Mouse (Mus musculus) retina, postnatal 7 days (tissue): Measurements from ENCODE around the gene Gm11634.
A peak's percentile ranks its signal among the peaks of the same experiment; 100 is the strongest.

Experiments used
- DNase-seq: peaks from one replicate; pipeline ENCODE4 v3.0.0-alpha.2; 2012; ENCODE audit warnings: low read depth, low spot score

The Gm11634 gene

DNA sequence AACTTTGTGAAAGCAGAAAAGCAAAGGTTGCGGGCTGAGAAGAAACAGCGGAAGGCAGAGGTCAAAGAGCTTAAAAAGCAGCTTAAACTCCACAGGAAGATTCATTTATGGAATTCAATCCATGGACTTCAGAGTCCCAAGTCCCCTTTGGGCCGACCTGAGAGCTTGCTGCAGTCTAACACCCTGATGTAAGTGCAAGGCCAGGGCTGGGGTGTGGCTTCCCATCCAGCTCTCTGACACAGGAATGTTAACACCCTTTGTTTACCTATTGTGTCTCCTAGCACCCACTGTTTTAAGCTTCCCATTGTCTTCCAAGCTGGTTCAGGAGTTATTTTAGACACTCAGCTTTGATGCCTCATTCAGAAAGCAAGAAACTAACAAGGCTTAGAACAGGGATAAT is 30.6 kb downstream of the Gm11634 start:
- no peak for DNase-seq

DNA sequence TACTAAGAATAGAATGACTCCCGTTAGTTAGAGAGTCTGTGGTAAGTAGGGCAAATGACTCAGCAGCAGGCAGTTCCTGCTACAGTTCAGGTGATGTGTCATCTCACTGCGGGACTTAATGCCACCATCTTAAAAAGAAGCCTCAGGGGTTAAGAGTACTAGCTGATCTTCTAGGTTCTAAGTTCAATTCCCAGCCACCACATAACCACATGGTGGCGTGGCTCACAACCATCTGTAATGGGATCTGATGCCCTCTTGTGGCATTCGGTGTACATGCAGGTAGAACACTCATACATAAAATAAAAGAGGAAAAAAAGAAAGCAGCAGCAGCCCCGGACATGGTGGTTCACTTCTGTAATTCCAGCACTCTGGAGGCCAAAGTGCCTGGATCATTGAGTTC is 36.7 kb downstream of the Gm11634 start:
- DNase-seq, result peak; percentile 43

DNA sequence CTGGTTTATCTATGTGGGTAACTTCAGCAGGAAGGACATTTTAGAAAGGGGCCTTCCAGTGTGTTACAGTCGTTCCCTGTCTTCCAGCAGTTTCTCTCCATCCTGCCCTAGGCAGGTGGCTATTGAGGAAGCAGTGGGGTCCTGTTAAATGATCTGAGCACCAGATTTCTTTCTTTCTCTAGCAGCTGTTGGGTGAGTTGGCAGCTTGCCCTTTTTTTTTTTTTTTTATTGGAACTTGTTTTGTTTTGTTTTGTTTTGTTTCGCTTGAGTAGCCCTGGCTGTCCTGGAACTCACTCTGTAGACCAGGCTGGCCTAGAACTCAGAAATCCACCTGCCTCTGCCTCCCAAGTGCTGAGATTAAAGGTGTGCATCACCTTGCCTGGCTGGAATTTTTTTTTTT is 42.1 kb downstream of the Gm11634 start:
- no peak for DNase-seq

DNA sequence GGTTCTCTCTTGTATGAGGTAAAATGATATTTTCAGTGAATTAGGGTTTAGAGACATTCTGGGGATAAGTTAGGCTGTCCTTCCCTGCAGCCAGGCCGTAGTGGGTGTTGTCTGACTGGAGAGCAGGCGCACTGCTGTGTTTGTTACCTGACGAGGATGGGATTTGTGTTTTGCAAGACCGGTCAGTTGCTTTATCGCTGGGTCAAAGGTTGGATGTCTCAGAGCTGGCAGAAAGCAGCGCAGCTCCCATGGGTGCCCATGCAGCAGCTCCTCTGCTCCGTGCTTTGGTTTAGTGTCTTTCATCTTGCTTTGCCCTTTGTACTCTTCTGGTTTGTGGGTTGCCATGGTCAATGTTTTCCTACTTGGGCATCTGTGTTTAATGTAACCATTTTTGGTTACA is 42.5 kb downstream of the Gm11634 start:
- no peak for DNase-seq

DNA sequence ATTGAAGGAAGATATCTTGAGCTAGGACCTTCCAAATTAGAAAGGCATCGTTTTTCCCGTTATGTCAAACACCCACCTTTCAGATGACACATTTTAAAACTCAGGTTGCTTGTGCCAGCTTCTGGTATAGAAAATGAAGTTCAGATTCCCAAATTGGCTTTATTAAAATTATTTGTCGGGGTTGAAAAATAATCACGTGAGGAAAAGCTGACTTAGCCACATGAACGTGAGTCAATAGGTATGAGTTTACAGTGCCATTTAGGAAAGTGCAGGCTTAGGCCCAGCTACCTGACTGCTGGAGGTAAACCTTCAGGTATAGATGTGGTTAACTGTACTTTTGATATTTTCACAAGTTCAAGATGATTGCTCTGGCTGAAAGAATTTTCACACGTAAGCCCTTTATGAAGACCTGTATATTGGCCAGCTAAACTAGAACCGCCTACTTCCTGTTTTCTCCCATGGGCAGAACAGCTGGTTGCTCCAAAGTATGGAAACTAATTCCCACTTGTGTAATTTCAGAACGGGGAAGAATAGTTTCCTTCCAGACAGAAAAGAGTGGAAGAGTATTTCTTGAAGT is 45.6 kb downstream of the Gm11634 start:
- no peak for DNase-seq

DNA sequence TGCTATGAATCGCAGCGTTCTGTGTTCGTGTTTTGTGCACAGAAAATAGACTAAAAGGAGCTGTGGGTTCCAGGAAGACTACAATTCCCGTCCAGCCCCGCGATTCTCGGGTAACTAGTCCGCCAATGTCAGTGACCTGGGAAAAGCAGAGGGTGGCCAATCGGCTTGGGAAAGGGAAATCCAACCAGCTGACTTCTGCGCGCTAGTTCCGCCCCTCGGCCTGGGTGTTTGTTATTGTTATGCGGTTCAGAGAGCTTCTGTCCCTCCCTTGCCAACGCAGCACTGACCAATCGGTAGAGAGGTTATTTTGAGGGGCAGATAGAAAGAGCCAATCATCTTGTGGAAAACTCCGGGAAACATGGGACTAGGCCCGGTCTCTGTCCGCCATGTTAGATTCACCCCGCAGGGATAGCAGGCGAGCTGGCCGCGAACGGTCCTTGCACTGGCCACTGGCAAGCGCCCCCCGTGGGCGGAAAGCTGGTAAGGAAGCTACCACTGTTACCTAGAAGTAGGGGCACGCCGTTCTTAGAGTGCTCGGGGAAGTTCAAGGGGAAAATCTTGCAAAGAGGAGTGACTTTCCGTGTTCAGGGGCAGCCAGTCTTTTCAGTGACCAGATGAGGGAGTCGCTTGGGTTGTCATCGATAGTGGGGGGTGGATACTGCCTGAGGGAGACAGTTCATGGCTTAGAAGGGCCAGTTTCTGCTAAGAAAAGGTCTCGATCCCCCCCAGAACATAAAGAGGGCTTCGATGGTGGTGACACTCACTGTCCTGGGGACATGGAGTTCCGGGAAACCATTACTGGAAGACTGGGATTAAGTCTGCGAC is 46.4 kb downstream of the Gm11634 start:
- peak; percentile 97 for DNase-seq

DNA sequence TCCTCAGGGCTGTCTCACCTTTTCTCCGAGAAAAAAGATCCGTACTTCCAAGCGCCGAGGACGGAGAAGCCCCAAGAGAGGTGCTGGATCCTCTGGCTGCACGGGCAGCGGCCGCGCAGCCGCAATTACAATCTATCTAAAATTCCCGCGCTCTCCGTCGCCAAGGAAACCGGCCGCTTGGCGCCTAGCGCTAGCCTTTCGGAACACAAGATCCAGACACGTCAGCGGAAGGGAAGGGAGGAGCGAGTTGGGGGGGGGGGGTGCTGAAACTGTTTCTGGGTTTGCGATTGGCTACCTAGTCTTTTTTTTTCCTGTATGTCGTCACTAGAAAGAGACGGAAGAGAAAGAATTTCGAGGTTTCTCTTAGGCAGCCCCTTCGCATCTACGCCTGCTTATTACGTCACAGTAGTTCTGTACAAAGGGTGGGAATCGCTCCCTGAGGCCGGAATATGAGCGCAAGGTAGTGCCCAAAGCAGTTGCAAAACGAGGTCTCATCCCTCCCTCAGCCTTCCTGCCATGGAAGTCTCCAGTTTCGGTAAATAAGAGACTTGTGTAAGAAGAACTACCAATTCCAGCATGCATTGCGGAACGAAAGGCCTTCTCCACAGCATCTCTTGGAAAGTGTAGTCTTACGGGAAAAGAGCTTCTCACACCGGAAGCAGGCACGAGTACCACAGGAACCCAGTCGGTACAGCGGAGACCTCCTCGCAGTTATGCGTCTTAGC is 47.1 kb downstream of the Gm11634 start, which contains the start of the genes Brca1 and Nbr1:
Gene Brca1, minus strand, starts transcription at position 205 of the 725 bp plus-strand sequence.
Gene Nbr1, plus strand, starts transcription at position 399 of the 725 bp plus-strand sequence.
- DNase-seq, result peak; percentile 97

DNA sequence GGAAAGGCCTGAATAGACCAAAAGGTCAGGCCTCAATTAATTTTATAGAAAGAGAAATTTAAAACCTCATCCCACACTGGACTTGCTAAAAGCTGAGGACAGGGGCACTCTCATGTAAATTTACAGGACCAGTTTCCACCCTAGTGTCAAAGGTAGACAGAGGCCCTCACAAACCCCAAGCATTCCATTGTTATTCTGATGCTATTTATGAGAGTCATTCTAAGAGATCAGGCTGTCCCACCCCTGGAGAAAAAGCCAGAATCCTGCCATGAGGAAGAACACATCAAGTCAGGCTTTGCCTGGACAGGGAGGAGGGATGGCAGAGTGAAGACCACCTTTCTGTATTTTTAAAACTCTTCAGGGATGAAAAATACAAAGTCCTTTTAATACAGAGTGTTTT is 50.5 kb downstream of the Gm11634 start:
- DNase-seq, result no peak

DNA sequence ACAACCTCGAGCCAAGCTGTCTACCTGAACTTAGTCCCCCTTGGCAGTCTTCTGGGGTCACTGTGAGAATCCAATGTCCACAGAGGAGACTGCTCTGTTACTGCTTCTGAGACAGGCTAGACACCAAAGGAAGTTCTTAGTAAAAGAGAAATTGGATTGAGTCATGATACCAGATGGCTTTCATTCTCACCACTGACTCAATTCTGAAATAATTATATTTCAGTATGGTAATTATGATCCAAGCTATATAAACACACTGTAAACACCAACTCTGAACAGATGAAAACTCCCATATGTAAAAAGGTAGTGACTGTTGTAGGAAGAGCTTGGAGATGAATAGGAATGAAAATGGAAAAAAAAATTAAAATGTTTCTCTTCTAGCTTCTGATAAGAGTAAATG is 54.9 kb downstream of the Gm11634 start:
- DNase-seq, result no peak
